Mouse (Mus musculus) mammary gland, adult 2 months (tissue): ENCODE results near the gene Sart1. TPM values are rescaled to one million over a fixed set of nuclear protein-coding genes. Genes with fewer than 3 reads are reported as not detected.

ENCODE experiments used
- polyA plus RNA-seq: library from polyadenylated mRNA; depleted of rRNA; stranded (reverse); fragments of >200 nt; gene quantifications from 2 replicates; pipeline ENCODE4 v1.2.3, GENCODE M21; 2012; ENCODE audit warnings: low replicate concordance; rRNA removed

Sart1 gene
- 13.2 and 16.5 TPM in 2 replicates for polyA plus RNA-seq

DNA sequence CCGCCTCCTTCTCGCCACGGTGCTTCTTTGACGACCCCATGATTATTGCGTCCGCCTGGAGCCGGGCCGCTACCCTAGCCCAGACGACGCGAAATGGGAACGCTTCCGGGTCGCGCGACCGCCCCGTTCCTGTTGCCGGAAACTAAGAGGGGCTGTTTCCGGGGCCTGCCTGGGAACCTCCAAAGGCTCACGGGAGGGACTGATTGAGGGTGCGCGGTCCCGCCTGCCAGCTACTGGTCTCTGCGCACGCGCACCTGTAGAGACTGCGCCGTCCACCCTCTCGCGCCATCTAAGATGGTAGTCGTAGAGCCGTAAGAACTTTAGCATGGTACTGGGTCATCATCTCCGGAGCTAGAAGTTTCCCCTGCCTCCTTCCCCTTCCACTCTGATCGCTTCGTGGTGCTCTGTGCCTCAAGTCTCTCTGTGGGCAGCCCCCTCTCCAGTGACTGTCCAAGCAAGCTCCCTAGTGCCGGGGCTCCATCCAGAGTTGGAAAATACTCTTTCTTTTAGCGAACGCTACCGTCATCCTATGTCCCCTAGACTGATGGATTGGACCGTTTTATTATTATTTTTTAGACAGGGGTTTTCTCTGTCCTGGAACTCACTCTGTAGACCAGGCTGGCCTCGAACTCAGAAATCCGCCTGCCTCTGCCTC is at the start of gene Sart1:
Gene Sart1 (minus strand): TSS at position 116 of the 655 bp plus-strand sequence.

DNA sequence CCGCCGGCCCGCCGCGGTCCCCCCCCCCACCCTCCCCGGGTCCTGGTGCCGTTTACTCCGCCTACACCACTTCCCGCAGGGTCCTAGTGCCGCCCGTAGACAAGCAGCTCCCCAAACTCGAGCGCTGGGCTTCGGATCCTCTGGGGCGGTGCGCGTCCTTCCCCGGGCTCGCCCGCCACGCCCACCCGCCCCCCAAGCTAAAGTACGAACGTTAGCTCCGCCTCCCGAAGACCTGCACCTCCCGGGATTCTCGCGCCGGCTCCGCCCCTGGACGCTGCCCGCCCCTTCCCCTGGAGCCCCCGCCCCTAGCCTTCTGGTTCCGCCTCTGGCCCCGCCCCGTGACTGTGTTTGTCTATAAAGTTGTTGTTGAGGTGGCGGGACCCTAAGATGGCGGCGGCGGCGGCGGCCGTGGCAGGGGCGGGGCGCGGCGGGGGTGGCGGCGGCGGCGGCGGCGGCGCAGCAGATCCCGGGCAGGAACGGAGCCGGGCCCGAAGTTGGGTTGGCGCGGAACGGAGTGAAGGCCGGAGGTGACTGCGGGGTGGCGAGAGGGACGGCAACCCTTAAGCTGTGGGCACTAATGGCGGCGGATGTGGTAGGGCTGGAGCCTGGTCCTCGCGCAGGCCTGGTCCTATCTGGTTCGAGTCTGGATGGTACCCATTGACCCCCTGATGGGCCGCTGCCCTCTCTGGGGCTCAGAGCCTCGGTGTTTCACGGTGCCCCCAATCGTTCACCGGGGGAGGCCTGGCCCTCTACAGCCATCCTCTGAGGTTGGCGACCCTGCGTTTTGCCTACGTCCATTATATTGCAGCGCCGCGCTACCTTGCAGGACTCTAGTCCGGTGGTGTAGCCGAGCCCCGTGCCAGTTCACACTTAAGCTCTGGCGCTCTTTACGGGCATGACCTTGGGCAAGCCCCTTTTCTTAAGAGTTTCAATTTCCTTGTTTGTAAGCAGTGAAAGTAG is 36.6 kb upstream of the Sart1 start, which contains the start of the genes Drap1 and AI837181:
Gene Drap1 (minus strand): TSS at position 198 of the 960 bp plus-strand sequence.
Gene AI837181 (plus strand): TSS at position 363 of the 960 bp plus-strand sequence.

DNA sequence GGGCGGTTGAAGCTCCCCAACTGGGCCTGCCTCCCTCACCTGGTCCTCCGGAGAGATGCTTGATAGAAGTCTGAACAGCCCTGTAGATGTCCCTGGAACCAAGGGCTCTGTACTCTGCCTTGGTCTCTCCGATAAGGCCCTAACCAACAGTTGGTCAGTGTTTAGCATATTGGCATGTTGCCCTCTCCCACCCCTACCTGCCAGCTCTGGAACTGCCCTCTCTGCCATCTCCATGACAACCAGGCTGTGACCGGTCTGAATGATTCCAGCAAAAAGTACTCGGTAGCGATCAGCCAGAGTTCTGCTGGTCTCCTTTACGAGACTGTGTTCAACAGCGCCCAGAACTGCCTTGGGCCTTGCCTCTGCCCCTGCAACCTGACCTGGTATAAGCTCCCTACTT is 13.8 kb upstream of the Sart1 start, which contains the start of gene Tsga10ip:
Gene Tsga10ip (minus strand): TSS at position 234 of the 400 bp plus-strand sequence.

DNA sequence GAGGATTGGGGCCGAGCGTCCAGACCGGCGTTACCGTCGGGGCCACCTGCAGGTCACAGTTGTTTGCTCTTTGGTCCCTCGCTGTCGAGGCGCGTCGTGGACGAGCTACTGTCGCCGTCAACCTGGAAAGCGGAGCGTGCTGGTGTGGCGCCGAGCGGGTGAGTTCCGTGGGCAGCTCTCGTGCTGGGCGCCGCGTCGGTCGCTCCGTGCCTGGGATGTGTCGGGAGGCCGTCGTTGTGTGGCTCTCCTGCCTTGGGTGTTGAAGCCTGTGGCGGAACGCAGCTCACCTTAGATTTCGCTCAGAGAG is 21.5 kb downstream of the Sart1 start, which contains the start of gene Banf1:
Gene Banf1 (minus strand): TSS at position 116 of the 307 bp plus-strand sequence.

DNA sequence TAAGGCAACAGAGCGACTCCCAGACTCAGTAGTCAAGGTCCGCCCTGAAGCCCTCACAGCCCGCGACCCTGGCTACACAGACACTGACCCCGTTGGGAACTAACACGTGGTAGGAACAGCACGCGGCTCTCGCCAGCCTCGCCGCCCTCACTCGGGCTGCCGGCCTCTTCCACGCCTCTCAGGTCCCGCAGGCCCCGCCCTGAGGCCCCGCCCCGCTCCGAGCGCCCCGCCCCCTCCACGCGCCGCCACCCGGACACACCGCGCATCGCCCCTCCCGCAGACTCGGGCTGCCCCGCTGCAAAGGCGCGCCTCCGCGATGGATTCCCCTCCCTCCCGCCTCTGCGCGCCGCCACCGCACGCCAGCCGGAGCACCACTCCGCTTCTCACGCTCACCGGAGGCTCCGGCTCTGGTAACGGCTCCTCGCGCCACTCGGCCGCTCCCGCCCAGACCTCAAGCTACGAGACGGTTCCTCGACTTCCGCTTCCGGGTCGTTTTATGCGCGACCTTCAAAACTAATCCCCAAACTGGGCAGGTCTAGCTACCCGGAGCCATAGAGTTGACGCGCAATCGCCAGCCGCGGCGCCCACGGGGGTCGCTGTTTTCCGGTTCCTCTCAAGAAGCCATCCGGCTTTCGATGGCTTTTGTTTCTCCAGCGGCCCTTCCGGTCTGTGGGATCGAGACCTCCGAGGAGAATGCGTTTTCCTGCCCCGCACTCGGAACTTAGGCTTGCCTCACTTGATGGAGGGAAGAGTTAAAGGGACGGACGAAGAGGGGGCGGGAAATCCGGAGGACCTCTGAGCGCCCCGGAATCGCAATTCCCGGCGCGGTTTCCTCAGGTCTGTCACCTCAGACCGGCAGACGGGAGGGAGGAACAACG is 22.1 kb downstream of the Sart1 start, which contains the start of gene Eif1ad:
Gene Eif1ad (plus strand): TSS at position 567 of the 878 bp plus-strand sequence.

DNA sequence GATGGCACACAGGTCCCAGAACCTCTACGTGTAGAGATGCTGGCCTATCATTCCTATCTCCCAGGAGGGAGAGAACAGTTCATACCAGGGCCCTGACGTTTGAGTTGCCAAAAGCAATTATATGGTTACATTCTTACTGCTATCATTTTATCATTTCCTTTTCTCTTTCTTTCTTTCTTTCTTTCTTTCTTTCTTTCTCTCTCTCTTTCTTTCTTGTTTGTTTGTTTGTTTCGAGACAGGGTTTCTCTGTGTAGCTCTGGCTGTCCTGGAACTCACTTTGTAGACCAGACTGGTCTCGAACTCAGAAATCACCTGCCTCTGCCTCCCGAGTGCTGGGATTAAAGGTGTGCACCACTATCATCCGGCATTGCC is 39.0 kb downstream of the Sart1 start, which contains the start of gene Cst6:
Gene Cst6 (minus strand): TSS at position 73 of the 372 bp plus-strand sequence.

DNA sequence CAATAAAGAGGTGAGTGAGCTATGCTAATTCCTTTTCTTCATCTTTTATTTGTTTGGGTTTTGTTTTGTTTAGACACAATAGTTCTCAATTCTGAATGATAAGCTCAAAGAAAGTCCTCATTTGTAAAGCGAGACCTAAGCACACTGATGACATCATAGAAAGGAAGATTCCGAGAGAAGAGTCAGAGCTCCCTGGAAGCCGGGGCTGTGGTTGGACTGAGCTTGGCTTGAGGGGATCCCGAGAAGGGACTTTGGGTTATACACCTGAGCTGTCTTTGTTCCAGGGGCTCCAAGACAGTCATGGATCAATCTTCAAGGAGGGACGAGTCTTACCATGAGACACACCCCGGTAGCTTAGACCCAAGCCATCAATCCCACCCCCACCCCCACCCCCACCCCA is 53.1 kb downstream of the Sart1 start, which contains the start of gene Catsper1:
Gene Catsper1 (plus strand): TSS at position 301 of the 400 bp plus-strand sequence.

Other genes with a start within 250 kb of the Sart1 start
- gene Pacs1, start 115.6 kb downstream of the Sart1 start, polyA plus RNA-seq: 40.7 and 52.1 TPM in 2 replicates
- 79.2 and 128 TPM in 2 replicates for gene Sf3b2, start 93.2 kb downstream of the Sart1 start, polyA plus RNA-seq
- gene Gal3st3, start 90.4 kb downstream of the Sart1 start, polyA plus RNA-seq: 0.04 and 0.36 TPM in 2 replicates
- gene Catsper1, start 53.0 kb downstream of the Sart1 start, polyA plus RNA-seq: not detected in 2 replicates
- gene Cst6, start 39.1 kb downstream of the Sart1 start, polyA plus RNA-seq: 4.1 and 142 TPM in 2 replicates
- gene Eif1ad, start 22.0 kb downstream of the Sart1 start, polyA plus RNA-seq: 14.3 and 25.0 TPM in 2 replicates
- gene Banf1, start 21.5 kb downstream of the Sart1 start, polyA plus RNA-seq: 85.0 and 196 TPM in 2 replicates
- gene Tsga10ip, start 13.8 kb upstream of the Sart1 start, polyA plus RNA-seq: not detected in 2 replicates
- 111 and 116 TPM in 2 replicates for gene Drap1, start 36.3 kb upstream of the Sart1 start, polyA plus RNA-seq
- gene AI837181, start 36.4 kb upstream of the Sart1 start, polyA plus RNA-seq: 112 and 118 TPM in 2 replicates
- 0.13 and 0.75 TPM in 2 replicates for gene Fosl1, start 58.8 kb upstream of the Sart1 start, polyA plus RNA-seq
- 5.0 and 11.5 TPM in 2 replicates for gene Ccdc85b, start 69.2 kb upstream of the Sart1 start, polyA plus RNA-seq
- gene Fibp, start 71.9 kb upstream of the Sart1 start, polyA plus RNA-seq: 106 and 133 TPM in 2 replicates
- gene Ctsw, start 79.8 kb upstream of the Sart1 start, polyA plus RNA-seq: 27.5 and 30.7 TPM in 2 replicates
- gene Efemp2, start 85.3 kb upstream of the Sart1 start, polyA plus RNA-seq: 96.9 and 98.4 TPM in 2 replicates
- 47.4 and 58.4 TPM in 2 replicates for gene Mus81, start 99.7 kb upstream of the Sart1 start, polyA plus RNA-seq
- 576 and 751 TPM in 2 replicates for gene Cfl1, start 101.8 kb upstream of the Sart1 start, polyA plus RNA-seq
- 1.1 and 1.7 TPM in 2 replicates for gene 1700020D05Rik, start 115.1 kb upstream of the Sart1 start, polyA plus RNA-seq
- 11.3 and 16.3 TPM in 2 replicates for gene Snx32, start 121.8 kb upstream of the Sart1 start, polyA plus RNA-seq
- 2.4 and 2.5 TPM in 2 replicates for gene Ovol1, start 171.9 kb upstream of the Sart1 start, polyA plus RNA-seq
- 11.5 and 27.2 TPM in 2 replicates for gene Ap5b1, start 179.3 kb upstream of the Sart1 start, polyA plus RNA-seq
- 35.9 and 66.4 TPM in 2 replicates for gene Rnaseh2c, start 213.2 kb upstream of the Sart1 start, polyA plus RNA-seq
- gene Kat5, start 221.5 kb upstream of the Sart1 start, polyA plus RNA-seq: 50.4 and 55.5 TPM in 2 replicates
- 102 and 116 TPM in 2 replicates for gene Rela, start 248.8 kb upstream of the Sart1 start, polyA plus RNA-seq